15 mouse cellular contexts compared by ENCODE assay signal in the genomic region with DNA sequence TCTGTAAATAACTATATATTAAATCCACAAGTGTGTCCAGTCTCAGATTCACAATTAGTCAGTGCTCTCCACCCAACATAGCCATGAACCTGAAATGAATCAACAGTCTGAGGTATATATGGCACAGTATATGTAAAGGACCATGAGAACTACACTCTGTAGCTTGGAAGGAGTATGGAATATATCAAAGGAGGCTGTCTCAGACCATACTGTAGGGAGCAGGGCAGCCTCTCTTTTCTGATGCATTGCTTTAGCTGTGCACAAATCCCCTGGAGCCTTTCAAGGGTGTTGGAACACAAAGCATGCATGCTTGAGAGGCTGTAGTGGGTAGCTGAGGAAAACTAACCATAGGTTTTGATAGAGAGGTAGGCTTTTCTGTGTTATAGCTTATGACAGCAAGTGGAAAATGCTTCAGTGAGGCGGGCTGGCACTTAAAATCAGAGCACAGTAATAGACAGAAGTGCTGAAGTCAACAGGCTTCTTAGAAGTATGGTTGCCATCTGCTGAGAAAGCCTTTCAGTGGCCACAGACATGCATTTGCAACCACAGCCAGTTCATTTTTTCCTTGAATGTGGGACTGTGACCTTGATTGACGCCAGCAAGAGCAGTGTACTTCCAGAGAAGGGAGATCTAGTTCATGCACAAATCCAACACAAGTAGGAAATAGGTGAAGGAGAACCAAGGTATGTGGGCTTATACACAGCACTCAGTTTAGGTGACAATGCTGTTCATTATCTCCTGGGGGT. TPM values are rescaled to one million over a fixed set of nuclear protein-coding genes. Genes with fewer than 3 reads are reported as not detected.
A peak's percentile ranks its signal among the peaks of the same experiment; 100 is the strongest.
DNase-seq lines count a peak whose midpoint lies in the region.
"Had no signal": no experiment of that assay in that cellular context is flagged by ENCODE, and none has a peak within 500 bp of the region (broad histone marks: within the 10 kb centered on the region; RNA-seq: fewer than 3 reads in every experiment).

No protein-coding gene starts in this region.

- peak; percentile 43 for DNase-seq in heart, adult 11 months
- DNase-seq in heart, postnatal 14 days = no peak
- DNase-seq in retina, postnatal 1 day = peak; percentile 30
- DNase-seq in retina, embryonic 14.5 days (ENCODE audit: low spot score) = no peak
- DNase-seq in brain, adult 2 months (ENCODE audit: low read depth, low spot score) = peak; percentile 27
- DNase-seq in urinary bladder, postnatal 14 days (ENCODE audit: low spot score) = no peak
- DNase-seq in left cerebral cortex, adult 8-10 months (ENCODE audit: low spot score in 2 of 2) = no peak
- DNase-seq: cerebellum, adult 11-12 months; cerebellum, postnatal 14 days; kidney, adult 8-10 months; kidney, postnatal 25 days; liver, embryonic 13.5 days; lung, embryonic 14.5 days; lung, postnatal 36 days; thymus, adult 2 months had no signal

- intact Hi-C loops in heart, postnatal 14 days (cut with DNase I) = no loop called here

RNA-seq across cellular contexts. Expression of a gene that starts 45.8 kb away (rescaled TPM):
- total RNA-seq in heart, postnatal 14 days (2021) = 100 to 1,000 TPM; 109 to 114 TPM
- total RNA-seq in left cerebral cortex, adult 8-10 months (2022) = 100 to 1,000 TPM in 3 of 4 experiments, 10 to 100 TPM in 1; 98.0 to 105 (median 103) TPM

Comparison
In these comparisons a context has a peak if more than half of its experiments do, and no peak if none do; other contexts are left out.
1. DNase-seq: peak in heart, adult 11 months (single experiment), retina, postnatal 1 day (single experiment) and brain, adult 2 months (single experiment); none in heart, postnatal 14 days (0 of 2), retina, embryonic 14.5 days (single experiment), urinary bladder, postnatal 14 days (single experiment) and left cerebral cortex, adult 8-10 months (0 of 2).